Mouse (Mus musculus) MEL (cell line): ENCODE results near the gene Il20. TPM values are rescaled to one million over a fixed set of nuclear protein-coding genes. Genes with fewer than 3 reads are reported as not detected.

ENCODE experiments used
- DNase-seq: peaks from one replicate; pipeline ENCODE4 v3.0.0; 2011; ENCODE audit warnings: low read depth, low spot score
- H3K27ac ChIP-seq: 2 replicates; pipeline ENCODE4 v1.5.1; 2012; ENCODE audit warnings: low read depth, mild to moderate bottlenecking, control low read depth, low read length, moderate library complexity; ENCODE audit not compliant: control insufficient read depth
- H3K27me3 ChIP-seq, 2 experiments: fragments of 150-350 bp in 1 of 2; sonication (generic) in 1 of 2; 2 replicates each; pipeline ENCODE4 v1.6.1; 2012; ENCODE audit warnings: low read length in 2 of 2, mild to moderate bottlenecking in 2 of 2, improper control_type of control experiment in 1 of 2, moderate library complexity in 1 of 2; ENCODE audit not compliant: insufficient read depth in 2 of 2, control insufficient read depth in 1 of 2
- H3K36me3 ChIP-seq, 2 experiments: 2 replicates each; pipeline ENCODE4 v1.6.1; 2012 to 2014; ENCODE audit warnings: low read length in 2 of 2, improper control_type of control experiment in 1 of 2, inconsistent platforms in 1 of 2, mild to moderate bottlenecking in 1 of 2; ENCODE audit not compliant: insufficient read depth in 2 of 2, control insufficient read depth in 1 of 2
- H3K4me1 ChIP-seq, 2 experiments: fragments of 150-350 bp in 1 of 2; sonication (generic) in 1 of 2; 2 replicates each; pipeline ENCODE4 v1.6.1; 2012; ENCODE audit warnings: low read length in 2 of 2, improper control_type of control experiment in 1 of 2, mild to moderate bottlenecking in 1 of 2; ENCODE audit not compliant: insufficient read depth in 2 of 2, control insufficient read depth in 1 of 2
- H3K4me3 ChIP-seq, 2 experiments: fragments of 150-350 bp in 1 of 2; sonication (generic) in 1 of 2; 2 replicates each; pipeline ENCODE4 v1.5.1; 2012; ENCODE audit warnings: low read depth in 2 of 2, low read length in 2 of 2, mild to moderate bottlenecking in 2 of 2, moderate library complexity in 2 of 2, control low read depth in 1 of 2, improper control_type of control experiment in 1 of 2; ENCODE audit not compliant: control insufficient read depth in 1 of 2, insufficient read depth in 1 of 2
- H3K79me2 ChIP-seq: 2 replicates; pipeline ENCODE4 v1.6.1; 2012; ENCODE audit warnings: mild to moderate bottlenecking, low read length, moderate library complexity; ENCODE audit not compliant: control insufficient read depth, poor library complexity, insufficient read depth
- H3K9ac ChIP-seq: 2 replicates; pipeline ENCODE4 v1.6.1; 2012; ENCODE audit warnings: low read depth, mild to moderate bottlenecking, control low read depth, low read length, moderate library complexity; ENCODE audit not compliant: control insufficient read depth, poor library complexity, severe bottlenecking
- H3K9me3 ChIP-seq: fragments of 150-350 bp; sonication (generic); replicated peaks from 2 replicates; pipeline ENCODE4 v1.6.1; 2012; ENCODE audit warnings: mild to moderate bottlenecking, low read length, improper control_type of control experiment, moderate library complexity; ENCODE audit not compliant: insufficient read depth
- CHD1 ChIP-seq: IDR thresholded peaks from 2 replicates; pipeline ENCODE4 v1.6.1; 2012; ENCODE audit warnings: low read depth, mild to moderate bottlenecking, inconsistent platforms, low read length, improper control_type of control experiment
- CHD2 ChIP-seq: IDR thresholded peaks from 2 replicates; pipeline ENCODE4 v1.6.1; 2011; ENCODE audit warnings: low read length, improper control_type of control experiment
- E2F4 ChIP-seq: IDR thresholded peaks from 2 replicates; pipeline ENCODE4 v1.6.1; 2011; ENCODE audit warnings: low read depth, low read length, improper control_type of control experiment, borderline replicate concordance
- ELF1 ChIP-seq: IDR thresholded peaks from 2 replicates; pipeline ENCODE4 v1.6.1; 2014; ENCODE audit warnings: low read depth, mild to moderate bottlenecking, inconsistent platforms, low read length, improper control_type of control experiment, moderate library complexity
- EP300 ChIP-seq, 2 experiments: IDR thresholded peaks; 2 replicates each; pipeline ENCODE4 v1.6.1; 2011; ENCODE audit warnings: improper control_type of control experiment in 2 of 2, low read length in 2 of 2, low read depth in 1 of 2, mild to moderate bottlenecking in 1 of 2
- GABPA ChIP-seq: IDR thresholded peaks from 2 replicates; pipeline ENCODE4 v1.6.1; 2012; ENCODE audit warnings: low read depth, mild to moderate bottlenecking, inconsistent platforms, low read length, improper control_type of control experiment, moderate library complexity
- GATA1 ChIP-seq: IDR thresholded peaks from 2 replicates; pipeline ENCODE4 v1.6.1; 2011; ENCODE audit warnings: low read depth, low read length, improper control_type of control experiment
- HCFC1 ChIP-seq: IDR thresholded peaks from 2 replicates; pipeline ENCODE4 v1.6.1; 2012; ENCODE audit warnings: low read depth, mild to moderate bottlenecking, inconsistent platforms, low read length, improper control_type of control experiment, moderate library complexity
- JUND ChIP-seq: IDR thresholded peaks from 2 replicates; pipeline ENCODE4 v1.6.1; 2011; ENCODE audit warnings: low read depth, mild to moderate bottlenecking, improper control_type of control experiment, low read length
- MAFK ChIP-seq: IDR thresholded peaks from 2 replicates; pipeline ENCODE4 v1.6.1; 2011; ENCODE audit warnings: low read depth, mild to moderate bottlenecking, low read length, improper control_type of control experiment, borderline replicate concordance
- MAX ChIP-seq: IDR thresholded peaks from 2 replicates; pipeline ENCODE4 v1.6.1; 2011; ENCODE audit warnings: low read length, improper control_type of control experiment
- MAZ ChIP-seq: IDR thresholded peaks from 2 replicates; pipeline ENCODE4 v1.6.1; 2012; ENCODE audit warnings: low read depth, mild to moderate bottlenecking, inconsistent platforms, low read length, improper control_type of control experiment
- MEF2A ChIP-seq: IDR thresholded peaks from 2 replicates; pipeline ENCODE4 v1.6.1; 2014; ENCODE audit warnings: low read depth, mild to moderate bottlenecking, inconsistent platforms, low read length, improper control_type of control experiment; ENCODE audit not compliant: poor library complexity, insufficient replicate concordance, severe bottlenecking; ENCODE audit errors: extremely low read depth
- NRF1 ChIP-seq: IDR thresholded peaks from 2 replicates; pipeline ENCODE4 v1.6.1; 2014; ENCODE audit warnings: low read depth, mild to moderate bottlenecking, inconsistent platforms, low read length, improper control_type of control experiment, moderate library complexity; ENCODE audit not compliant: poor library complexity, insufficient read depth, severe bottlenecking
- POLR2AphosphoS2 ChIP-seq: IDR thresholded peaks from 2 replicates; pipeline ENCODE4 v1.6.1; 2011; ENCODE audit warnings: low read length, improper control_type of control experiment
- TBP ChIP-seq: IDR thresholded peaks from 2 replicates; pipeline ENCODE4 v1.8.0; 2011; ENCODE audit warnings: low read depth, low read length, improper control_type of control experiment
- TCF12 ChIP-seq: IDR thresholded peaks from 2 replicates; pipeline ENCODE4 v1.6.1; 2014; ENCODE audit warnings: low read depth, mild to moderate bottlenecking, inconsistent platforms, low read length, improper control_type of control experiment, moderate library complexity
- UBTF ChIP-seq: IDR thresholded peaks from 2 replicates; pipeline ENCODE4 v1.6.1; 2012; ENCODE audit warnings: low read depth, mild to moderate bottlenecking, inconsistent platforms, low read length, improper control_type of control experiment, moderate library complexity, borderline replicate concordance; ENCODE audit not compliant: insufficient read depth
- USF1 ChIP-seq: IDR thresholded peaks from 2 replicates; pipeline ENCODE4 v1.6.1; 2014; ENCODE audit warnings: low read depth, mild to moderate bottlenecking, inconsistent platforms, low read length, improper control_type of control experiment, moderate library complexity
- USF2 ChIP-seq, 2 experiments: IDR thresholded peaks; 2 replicates each; pipeline ENCODE4 v1.6.1; 2011 to 2012; ENCODE audit warnings: improper control_type of control experiment in 2 of 2, low read length in 2 of 2, borderline replicate concordance in 1 of 2, inconsistent platforms in 1 of 2, low read depth in 1 of 2, mild to moderate bottlenecking in 1 of 2; ENCODE audit not compliant: insufficient read depth in 1 of 2
- ZMIZ1 ChIP-seq: IDR thresholded peaks from 2 replicates; pipeline ENCODE4 v1.6.1; 2012; ENCODE audit warnings: low read depth, mild to moderate bottlenecking, inconsistent platforms, low read length, improper control_type of control experiment, moderate library complexity
- polyA plus RNA-seq, 2 experiments: library from polyadenylated mRNA; stranded (reverse) in 1 of 2; unstranded in 1 of 2; fragments of >175 nt in 1 of 2; fragments of >200 nt in 1 of 2; gene quantifications; 2 replicates each; pipeline versions ENCODE4 v1.2.1 to v1.2.4; 2012; ENCODE audit warnings: low replicate concordance in 2 of 2, low read depth in 1 of 2; ENCODE audit not compliant: insufficient read length in 2 of 2, insufficient read depth in 1 of 2, missing spikeins in 1 of 2
- total RNA-seq: library from RNA; depleted of rRNA; stranded (reverse); fragments of 300-350 nt; gene quantifications from 2 replicates; pipeline ENCODE4 v1.2.3, GENCODE M21; 2012

The Il20 gene
- total and polyA plus RNA-seq, 3 experiments = not detected

DNA sequence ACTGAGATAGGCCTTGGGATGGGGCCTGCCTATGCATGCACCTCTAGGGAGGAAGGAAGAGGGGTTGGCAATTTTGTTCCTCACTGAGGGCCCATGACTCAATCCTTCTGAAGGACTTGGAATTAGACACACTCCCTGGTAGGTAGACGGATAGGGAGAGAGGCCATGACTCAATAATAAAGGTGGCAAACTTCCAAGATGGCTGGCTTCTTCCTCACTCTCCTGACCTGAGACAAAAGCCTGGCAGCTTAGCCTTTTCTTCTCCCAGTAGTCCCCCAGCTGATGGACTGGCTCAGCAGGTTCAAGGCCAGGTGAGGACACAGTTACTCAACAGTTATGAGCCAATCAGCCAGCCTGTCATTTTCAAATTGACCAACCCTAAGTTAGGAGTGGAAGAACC, 18.8 kb downstream of the Il20 start:
- no peaks in the 10 kb centered on the region for H3K9me3 ChIP-seq
- peaks cover 14 to 25% of the 10 kb centered on the region in 2 experiments for H3K27me3 ChIP-seq
- no peak for TF ChIP-seq MAX
- no peak for TF ChIP-seq USF1
- no peak for TF ChIP-seq ZMIZ1
- TF ChIP-seq TBP = no peak
- no peak for TF ChIP-seq NRF1
- no peak overlapping the region for H3K4me3 ChIP-seq
- no peak overlapping the region for H3K9ac ChIP-seq
- no peak overlapping the region for H3K27ac ChIP-seq
- DNase-seq = no peak
- no peaks in the 10 kb centered on the region for H3K79me2 ChIP-seq
- H3K4me1 ChIP-seq = no peaks in the 10 kb centered on the region
- no peaks in the 10 kb centered on the region for H3K36me3 ChIP-seq

DNA sequence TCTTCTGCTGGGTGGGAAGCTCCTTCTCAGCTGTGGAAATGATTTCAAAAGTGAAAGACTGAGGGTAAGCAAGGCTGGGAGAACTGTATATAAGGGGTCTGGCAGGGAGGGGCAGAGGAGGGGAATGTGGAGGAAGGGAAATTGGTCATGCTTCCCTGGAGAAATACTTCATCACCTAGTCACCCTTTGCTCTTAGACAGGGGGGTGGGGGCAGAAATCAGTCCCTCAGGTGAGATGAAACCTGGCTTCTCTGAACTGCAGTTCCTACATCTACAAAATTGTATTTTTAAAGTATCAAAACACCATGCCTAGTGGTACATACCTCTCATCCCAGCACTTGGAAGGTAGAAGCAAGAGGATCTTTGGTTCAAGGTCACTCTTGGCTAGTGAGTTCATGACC, 23.9 kb downstream of the Il20 start, which contains the start of gene Il24:
Gene Il24, minus strand, starts transcription at position 101 of the 400 bp plus-strand sequence.
- no peaks in the 10 kb centered on the region for H3K79me2 ChIP-seq
- no peak within 1 kb of the TSS for H3K27ac ChIP-seq
- peaks cover 2 to 31% of the 10 kb centered on the region in 2 experiments for H3K27me3 ChIP-seq
- no peaks in the 10 kb centered on the region for H3K4me1 ChIP-seq
- no peak for DNase-seq
- no peaks in the 10 kb centered on the region for H3K36me3 ChIP-seq
- H3K9me3 ChIP-seq = no peaks in the 10 kb centered on the region
- no peak for TF ChIP-seq ELF1
- no peak for TF ChIP-seq JUND
- no peak for TF ChIP-seq UBTF
- TF ChIP-seq POLR2AphosphoS2 = no peak
- no peak for TF ChIP-seq CHD1
- no peak for TF ChIP-seq MAZ
- TF ChIP-seq MAFK = no peak
- no peak for TF ChIP-seq HCFC1
- no peak for TF ChIP-seq TCF12
- no peak for TF ChIP-seq EP300 (IDR thresholded peaks at IDR 0.05; ENCODE audit: low read depth in 1 of 2, low read length in 2 of 2)
- no peak for TF ChIP-seq MEF2A
- TF ChIP-seq GATA1 = no peak
- TF ChIP-seq E2F4 = no peak
- TF ChIP-seq CHD2 = no peak
- TF ChIP-seq GABPA = no peak
- TF ChIP-seq USF2 (IDR thresholded peaks at IDR 0.05; ENCODE audit: borderline replicate concordance in 1 of 2, insufficient read depth in 1 of 2, low read depth in 1 of 2, low read length in 2 of 2) = no peak
- H3K9ac ChIP-seq = no peak within 1 kb of the TSS
- H3K4me3 ChIP-seq = no peak within 1 kb of the TSS
